Mouse (Mus musculus) MEL (cell line): ENCODE results near the gene Htr5a. TPM values are rescaled to one million over a fixed set of nuclear protein-coding genes. Genes with fewer than 3 reads are reported as not detected.

ENCODE experiments used
- DNase-seq: peaks from one replicate; pipeline ENCODE4 v3.0.0; 2011; ENCODE audit warnings: low read depth, low spot score
- H3K27ac ChIP-seq: 2 replicates; pipeline ENCODE4 v1.5.1; 2012; ENCODE audit warnings: low read depth, mild to moderate bottlenecking, control low read depth, low read length, moderate library complexity; ENCODE audit not compliant: control insufficient read depth
- H3K27me3 ChIP-seq, 2 experiments: fragments of 150-350 bp in 1 of 2; sonication (generic) in 1 of 2; 2 replicates each; pipeline ENCODE4 v1.6.1; 2012; ENCODE audit warnings: low read length in 2 of 2, mild to moderate bottlenecking in 2 of 2, improper control_type of control experiment in 1 of 2, moderate library complexity in 1 of 2; ENCODE audit not compliant: insufficient read depth in 2 of 2, control insufficient read depth in 1 of 2
- H3K36me3 ChIP-seq, 2 experiments: 2 replicates each; pipeline ENCODE4 v1.6.1; 2012 to 2014; ENCODE audit warnings: low read length in 2 of 2, improper control_type of control experiment in 1 of 2, inconsistent platforms in 1 of 2, mild to moderate bottlenecking in 1 of 2; ENCODE audit not compliant: insufficient read depth in 2 of 2, control insufficient read depth in 1 of 2
- H3K4me1 ChIP-seq, 2 experiments: fragments of 150-350 bp in 1 of 2; sonication (generic) in 1 of 2; 2 replicates each; pipeline ENCODE4 v1.6.1; 2012; ENCODE audit warnings: low read length in 2 of 2, improper control_type of control experiment in 1 of 2, mild to moderate bottlenecking in 1 of 2; ENCODE audit not compliant: insufficient read depth in 2 of 2, control insufficient read depth in 1 of 2
- H3K4me3 ChIP-seq, 2 experiments: fragments of 150-350 bp in 1 of 2; sonication (generic) in 1 of 2; 2 replicates each; pipeline ENCODE4 v1.5.1; 2012; ENCODE audit warnings: low read depth in 2 of 2, low read length in 2 of 2, mild to moderate bottlenecking in 2 of 2, moderate library complexity in 2 of 2, control low read depth in 1 of 2, improper control_type of control experiment in 1 of 2; ENCODE audit not compliant: control insufficient read depth in 1 of 2, insufficient read depth in 1 of 2
- H3K79me2 ChIP-seq: 2 replicates; pipeline ENCODE4 v1.6.1; 2012; ENCODE audit warnings: mild to moderate bottlenecking, low read length, moderate library complexity; ENCODE audit not compliant: control insufficient read depth, poor library complexity, insufficient read depth
- H3K9ac ChIP-seq: 2 replicates; pipeline ENCODE4 v1.6.1; 2012; ENCODE audit warnings: low read depth, mild to moderate bottlenecking, control low read depth, low read length, moderate library complexity; ENCODE audit not compliant: control insufficient read depth, poor library complexity, severe bottlenecking
- H3K9me3 ChIP-seq: fragments of 150-350 bp; sonication (generic); replicated peaks from 2 replicates; pipeline ENCODE4 v1.6.1; 2012; ENCODE audit warnings: mild to moderate bottlenecking, low read length, improper control_type of control experiment, moderate library complexity; ENCODE audit not compliant: insufficient read depth
- BHLHE40 ChIP-seq: IDR thresholded peaks from 2 replicates; pipeline ENCODE4 v1.6.1; 2012; ENCODE audit warnings: low read depth, mild to moderate bottlenecking, inconsistent platforms, low read length, improper control_type of control experiment, borderline replicate concordance
- CHD1 ChIP-seq: IDR thresholded peaks from 2 replicates; pipeline ENCODE4 v1.6.1; 2012; ENCODE audit warnings: low read depth, mild to moderate bottlenecking, inconsistent platforms, low read length, improper control_type of control experiment
- ELF1 ChIP-seq: IDR thresholded peaks from 2 replicates; pipeline ENCODE4 v1.6.1; 2014; ENCODE audit warnings: low read depth, mild to moderate bottlenecking, inconsistent platforms, low read length, improper control_type of control experiment, moderate library complexity
- GATA1 ChIP-seq: IDR thresholded peaks from 2 replicates; pipeline ENCODE4 v1.6.1; 2011; ENCODE audit warnings: low read depth, low read length, improper control_type of control experiment
- HCFC1 ChIP-seq: IDR thresholded peaks from 2 replicates; pipeline ENCODE4 v1.6.1; 2012; ENCODE audit warnings: low read depth, mild to moderate bottlenecking, inconsistent platforms, low read length, improper control_type of control experiment, moderate library complexity
- MAFK ChIP-seq: IDR thresholded peaks from 2 replicates; pipeline ENCODE4 v1.6.1; 2011; ENCODE audit warnings: low read depth, mild to moderate bottlenecking, low read length, improper control_type of control experiment, borderline replicate concordance
- MAX ChIP-seq: IDR thresholded peaks from 2 replicates; pipeline ENCODE4 v1.6.1; 2011; ENCODE audit warnings: low read length, improper control_type of control experiment
- POLR2A ChIP-seq, 2 experiments: IDR thresholded peaks; 2 replicates each; pipeline ENCODE4 v1.6.1; 2011 to 2012; ENCODE audit warnings: low read length in 2 of 2, mild to moderate bottlenecking in 2 of 2, control low read depth in 1 of 2, improper control_type of control experiment in 1 of 2, low read depth in 1 of 2, moderate library complexity in 1 of 2; ENCODE audit not compliant: control insufficient read depth in 1 of 2, insufficient read depth in 1 of 2, poor library complexity in 1 of 2
- RCOR1 ChIP-seq: IDR thresholded peaks from 2 replicates; pipeline ENCODE4 v1.6.1; 2012; ENCODE audit warnings: low read depth, mild to moderate bottlenecking, inconsistent platforms, low read length, improper control_type of control experiment
- TCF12 ChIP-seq: IDR thresholded peaks from 2 replicates; pipeline ENCODE4 v1.6.1; 2014; ENCODE audit warnings: low read depth, mild to moderate bottlenecking, inconsistent platforms, low read length, improper control_type of control experiment, moderate library complexity
- USF2 ChIP-seq, 2 experiments: IDR thresholded peaks; 2 replicates each; pipeline ENCODE4 v1.6.1; 2011 to 2012; ENCODE audit warnings: improper control_type of control experiment in 2 of 2, low read length in 2 of 2, borderline replicate concordance in 1 of 2, inconsistent platforms in 1 of 2, low read depth in 1 of 2, mild to moderate bottlenecking in 1 of 2; ENCODE audit not compliant: insufficient read depth in 1 of 2
- ZMIZ1 ChIP-seq: IDR thresholded peaks from 2 replicates; pipeline ENCODE4 v1.6.1; 2012; ENCODE audit warnings: low read depth, mild to moderate bottlenecking, inconsistent platforms, low read length, improper control_type of control experiment, moderate library complexity
- ZNF384 ChIP-seq: IDR thresholded peaks from 2 replicates; pipeline ENCODE4 v1.6.1; 2012; ENCODE audit warnings: low read depth, mild to moderate bottlenecking, inconsistent platforms, low read length, improper control_type of control experiment
- polyA plus RNA-seq, 2 experiments: library from polyadenylated mRNA; stranded (reverse) in 1 of 2; unstranded in 1 of 2; fragments of >175 nt in 1 of 2; fragments of >200 nt in 1 of 2; gene quantifications; 2 replicates each; pipeline versions ENCODE4 v1.2.1 to v1.2.4; 2012; ENCODE audit warnings: low replicate concordance in 2 of 2, low read depth in 1 of 2; ENCODE audit not compliant: insufficient read length in 2 of 2, insufficient read depth in 1 of 2, missing spikeins in 1 of 2
- total RNA-seq: library from RNA; depleted of rRNA; stranded (reverse); fragments of 300-350 nt; gene quantifications from 2 replicates; pipeline ENCODE4 v1.2.3, GENCODE M21; 2012

Gene Htr5a
- total and polyA plus RNA-seq, 3 experiments: not detected

- H3K79me2 ChIP-seq: no peaks in the 10 kb centered on the region
- no peaks in the 10 kb centered on the region for H3K4me1 ChIP-seq
- no peak for DNase-seq
- H3K4me3 ChIP-seq: no peak overlapping the region
- no peaks in the 10 kb centered on the region for H3K27me3 ChIP-seq
- no peaks in the 10 kb centered on the region for H3K36me3 ChIP-seq
- no peak for TF ChIP-seq ZNF384
- TF ChIP-seq HCFC1: no peak
- TF ChIP-seq, all 39 proteins: peak for 0
- Histone ChIP-seq H3K27ac (no peak overlapping the region), H3K9me3 (no peaks in the 10 kb centered on the region), H3K9ac (no peak overlapping the region)
These were observed 31.5 kb downstream of the Htr5a start for GRCm38 (mm10) chr5:27873240-27874082.

- Histone ChIP-seq H3K27me3 (no peaks in the 10 kb centered on the region), H3K27ac (no peak overlapping the region), H3K9me3 (no peaks in the 10 kb centered on the region), H3K4me3 (no peak overlapping the region), H3K79me2 (no peaks in the 10 kb centered on the region), H3K36me3 (no peaks in the 10 kb centered on the region), H3K9ac (no peak overlapping the region), H3K4me1 (no peaks in the 10 kb centered on the region)
- no peak for DNase-seq
- TF ChIP-seq GATA1: no peak
- TF ChIP-seq RCOR1: no peak
- no peak for TF ChIP-seq HCFC1
- TF ChIP-seq CHD1: no peak
- TF ChIP-seq BHLHE40: no peak
- TF ChIP-seq TCF12: no peak
- no peak for TF ChIP-seq ZMIZ1
- no peak for TF ChIP-seq POLR2A (IDR thresholded peaks at IDR 0.05; ENCODE audit: control insufficient read depth in 1 of 2, insufficient read depth in 1 of 2, low read depth in 1 of 2, low read length in 2 of 2, poor library complexity in 1 of 2)
- no peak for TF ChIP-seq ELF1
- no peak for TF ChIP-seq MAX
- no peak for TF ChIP-seq USF2 (IDR thresholded peaks at IDR 0.05; ENCODE audit: borderline replicate concordance in 1 of 2, insufficient read depth in 1 of 2, low read depth in 1 of 2, low read length in 2 of 2)
- no peak for TF ChIP-seq MAFK
These were observed 32.3 kb downstream of the Htr5a start for GRCm38 (mm10) chr5:27874211-27874610.
